Mouse (Mus musculus) ES-Bruce4 (cell line): ENCODE measurements at regions not wholly inside any gene's neighbourhood (a gene's known extent, or its start where the extent isn't known, plus 50 kb on each side); places are given as distances from the start of the nearest gene placed in this dataset.

Source experiments
- CTCF ChIP-seq: IDR thresholded peaks from one replicate; pipeline ENCODE4 v1.8.1; 2011; ENCODE audit warnings: low read depth, low read length
- EP300 ChIP-seq: IDR thresholded peaks from 2 replicates; pipeline ENCODE4 v1.6.1; 2011; ENCODE audit warnings: low read depth, low read length; ENCODE audit not compliant: insufficient read depth

DNA sequence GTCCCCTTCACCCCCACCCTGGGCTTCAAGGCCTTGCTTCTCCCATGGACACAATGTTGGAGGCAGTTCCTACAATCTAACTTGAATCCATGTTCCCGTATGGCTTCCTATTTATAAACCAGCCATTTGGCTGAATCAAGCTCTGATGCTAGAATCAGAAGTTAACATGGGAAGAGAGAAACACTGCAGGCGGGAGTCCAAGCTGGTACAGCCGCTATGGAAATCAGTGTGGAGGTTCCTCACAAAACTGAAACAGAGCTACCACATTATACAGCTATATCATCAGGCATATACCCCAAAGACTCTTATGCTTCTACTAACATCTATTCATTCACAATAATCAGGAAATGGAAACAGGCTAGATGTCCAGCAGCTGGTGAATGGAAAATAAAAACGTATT, 106.7 kb upstream of the Pik3r1 start:
- no peak for TF ChIP-seq CTCF
- TF ChIP-seq EP300: no peak
